8 mouse cellular contexts compared by ENCODE assay signal in genomic region chr4:106317179-106318055, GRCm38 (mm10). TPM values are rescaled to one million over a fixed set of nuclear protein-coding genes. Genes with fewer than 3 reads are reported as not detected.
A peak's percentile ranks its signal among the peaks of the same experiment; 100 is the strongest.
DNase-seq lines count a peak whose midpoint lies in the region; ATAC-seq lines count a peak whose summit lies in the region.

No protein-coding gene starts in this region.

- H3K27ac ChIP-seq in lung, embryonic 15.5 days: peak overlapping the region; percentile 90; the same call in 1 of the 2 replicates
- H3K27ac ChIP-seq in liver, embryonic 16.5 days (ENCODE audit: low read length): peak overlapping the region; percentile 95

- peak overlapping the region; percentile 81 for H3K4me3 ChIP-seq in lung, embryonic 15.5 days
- H3K4me3 ChIP-seq in liver, embryonic 16.5 days (ENCODE audit: low read depth, low read length): peak overlapping the region; percentile 97

- no peak for DNase-seq in lung, adult 18-20 months
- peak; percentile 50 for DNase-seq in ZHBTc4 (ENCODE audit: low read depth, low spot score)
- DNase-seq in embryo, embryonic 10.5 days (ENCODE audit: low spot score): peak; percentile 49
- DNase-seq in heart, postnatal 4 days: peak; percentile 14
- no peak for DNase-seq in thymus, postnatal 14 days
- DNase-seq in layer of hippocampus, adult 8-10 months (ENCODE audit: low spot score in 2 of 2): no peak

- peak overlapping the region; percentile 87 for H3K4me2 ChIP-seq in lung, embryonic 15.5 days
- H3K4me2 ChIP-seq in liver, embryonic 16.5 days (ENCODE audit: low read depth, low read length): peak overlapping the region; percentile 83

- 11% methylated on average over 19 of the region's 19 CpGs for WGBS in lung, embryonic 15.5 days
- WGBS in liver, embryonic 16.5 days (ENCODE audit: insufficient replicate concordance): 9% methylated on average over 19 of the region's 19 CpGs

- H3K9me3 ChIP-seq in lung, embryonic 15.5 days: no peaks in the 10 kb centered on the region
- no peaks in the 10 kb centered on the region for H3K9me3 ChIP-seq in liver, embryonic 16.5 days (replicated peaks; ENCODE audit: control insufficient read depth, low read length)

- peaks cover 22% of the 10 kb centered on the region for H3K4me1 ChIP-seq in lung, embryonic 15.5 days
- peaks cover 50% of the 10 kb centered on the region for H3K4me1 ChIP-seq in liver, embryonic 16.5 days (ENCODE audit: control insufficient read depth, low read depth, low read length)

- H3K36me3 ChIP-seq in lung, embryonic 15.5 days: no peaks in the 10 kb centered on the region
- H3K36me3 ChIP-seq in liver, embryonic 16.5 days (ENCODE audit: control insufficient read depth, insufficient read depth): no peaks in the 10 kb centered on the region

- H3K9ac ChIP-seq in lung, embryonic 15.5 days: peak overlapping the region; percentile 89
- peak overlapping the region; percentile 97 for H3K9ac ChIP-seq in liver, embryonic 16.5 days (ENCODE audit: low read depth, low read length)

- no peaks in the 10 kb centered on the region for H3K27me3 ChIP-seq in lung, embryonic 15.5 days
- no peaks in the 10 kb centered on the region for H3K27me3 ChIP-seq in liver, embryonic 16.5 days (ENCODE audit: control insufficient read depth, insufficient read depth, low read depth, low read length)

- ATAC-seq in lung, embryonic 15.5 days (ENCODE audit: borderline replicate concordance, extremely low read depth, low FRiP score, low TSS enrichment): no peak
- no peak for ATAC-seq in liver, embryonic 16.5 days (ENCODE audit: low read depth)

RNA-seq across cellular contexts. Expression of gene Usp24, which starts 1.4 kb away (rescaled TPM):
- 6.5 and 6.9 TPM in 2 replicates for polyA plus RNA-seq in lung, embryonic 15.5 days (2015; fragmentation: Nextera tagmentation; extraction: Ambion mirVana)
- total RNA-seq in heart, postnatal 4 days (2021): 10 to 100 TPM; 39.2 to 40.3 TPM
- polyA plus RNA-seq in liver, embryonic 16.5 days (2015; fragmentation: Nextera tagmentation; extraction: Ambion mirVana): 3.5 and 3.8 TPM in 2 replicates
- 10 to 100 TPM; 42.5 to 52.1 (median 47.9) TPM for total RNA-seq in layer of hippocampus, adult 8-10 months (2022)

Comparison
In these comparisons a context has a peak if more than half of its experiments do, and no peak if none do; other contexts are left out.
1. DNase-seq: peak in ZHBTc4 (single experiment), embryo, embryonic 10.5 days (single experiment) and heart, postnatal 4 days (single experiment); none in lung, adult 18-20 months (0 of 2), thymus, postnatal 14 days (single experiment) and layer of hippocampus, adult 8-10 months (0 of 2).